Mouse (Mus musculus): ENCODE measurements around the gene Ccser1.

GRCm38 (mm10) chr6:61817716-61818115 lies 637.6 kb downstream of the Ccser1 start:
- TF ChIP-seq CTCF (IDR thresholded peaks at IDR 0.05; ENCODE audit: low read depth, low read length): no peak
- TF ChIP-seq POLR2A (IDR thresholded peaks at IDR 0.05; ENCODE audit: extremely low read depth, insufficient read depth, low read length): no peak
